Mouse (Mus musculus): ENCODE measurements around the gene Banp. TPM values are rescaled to one million over a fixed set of nuclear protein-coding genes. Genes with fewer than 3 reads are reported as not detected.
A peak's percentile ranks its signal among the peaks of the same experiment; 100 is the strongest.

The Banp gene
- polyA plus RNA-seq, 1 experiment: 28.3 TPM

DNA sequence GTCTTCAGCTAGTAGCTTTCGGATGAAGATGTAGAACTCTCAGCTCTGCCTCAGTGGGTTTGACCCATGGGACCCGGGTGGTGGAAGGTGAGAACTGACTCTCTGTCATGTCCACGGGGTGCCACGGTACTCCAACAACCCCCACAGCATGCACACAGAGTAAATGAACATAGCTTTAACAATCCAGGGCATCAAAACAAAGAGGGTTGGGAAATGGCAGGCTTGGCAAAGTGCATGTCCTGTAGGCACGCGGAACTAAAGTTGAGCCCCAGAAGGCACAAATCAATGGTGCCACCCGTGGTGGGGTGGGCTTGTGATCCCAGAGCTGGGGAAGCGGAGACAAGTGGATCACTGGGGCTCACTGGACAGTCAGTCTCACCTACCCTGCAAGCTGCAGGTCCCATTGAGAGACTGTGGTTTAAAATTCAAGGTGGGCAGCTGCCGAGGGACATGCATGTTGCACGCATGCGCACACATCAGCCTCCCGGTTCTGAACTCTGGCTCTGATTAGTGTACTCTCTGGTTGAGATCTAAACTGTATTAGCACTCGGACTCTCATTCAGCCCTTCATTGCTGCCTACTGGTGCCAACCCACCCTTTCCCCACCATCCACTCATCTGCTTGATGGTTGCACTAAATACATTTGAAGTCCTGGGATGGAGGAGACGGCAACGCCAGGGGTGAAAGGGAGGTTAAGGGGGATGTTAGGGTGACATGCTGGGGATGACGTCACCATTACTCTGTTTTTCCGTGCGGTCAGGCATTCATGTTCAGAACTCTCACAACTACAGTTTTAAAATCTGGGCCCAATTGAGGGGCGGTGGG, 1.0 kb upstream of the Banp start:
- no peak for DNase-seq (ENCODE audit: low read depth, low spot score)
- WGBS: 51% methylated on average over 19 of the region's 19 CpGs

DNA sequence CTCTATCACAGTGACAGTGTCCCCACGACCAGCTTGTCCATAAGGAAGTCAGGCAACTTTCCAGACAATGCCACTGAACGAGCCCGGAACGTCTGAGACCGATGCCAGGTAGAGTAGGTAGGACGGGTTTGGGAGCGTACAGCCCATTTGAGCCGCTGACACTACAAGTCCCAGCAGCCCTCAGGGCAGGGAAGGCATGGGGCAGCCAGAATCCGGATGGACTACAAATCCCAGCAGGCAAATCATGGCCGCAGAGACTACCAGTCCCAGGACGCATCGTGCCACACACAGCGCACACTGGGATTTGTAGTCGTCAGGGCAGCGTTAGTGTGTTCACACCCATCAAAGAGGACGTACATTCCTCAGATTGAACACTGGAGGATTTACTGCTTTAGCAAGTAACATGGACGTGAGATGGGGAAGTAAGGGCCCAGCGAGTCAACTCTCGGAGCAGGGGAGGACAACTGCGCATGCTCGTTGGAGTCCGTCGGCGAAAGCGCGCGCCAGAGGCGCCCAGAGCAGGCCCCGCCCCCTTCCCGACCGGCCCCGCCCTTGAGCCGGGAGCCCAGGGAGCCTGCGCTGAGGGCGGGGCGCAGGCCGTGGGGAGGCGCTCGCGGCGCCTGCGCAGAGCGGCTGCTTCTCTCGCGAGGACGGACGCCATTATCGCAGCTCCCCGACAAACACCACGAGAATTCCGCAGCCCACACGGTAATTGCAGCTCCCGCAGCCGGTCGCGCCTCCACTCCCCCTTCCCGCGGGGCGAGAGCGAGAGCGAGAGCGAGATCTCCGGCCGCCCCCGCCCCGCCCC, 595 bp downstream of the Banp start:
- under 1% methylated on average over 64 of the region's 66 CpGs for WGBS
- DNase-seq (ENCODE audit: low read depth, low spot score): peak; percentile 97

DNA sequence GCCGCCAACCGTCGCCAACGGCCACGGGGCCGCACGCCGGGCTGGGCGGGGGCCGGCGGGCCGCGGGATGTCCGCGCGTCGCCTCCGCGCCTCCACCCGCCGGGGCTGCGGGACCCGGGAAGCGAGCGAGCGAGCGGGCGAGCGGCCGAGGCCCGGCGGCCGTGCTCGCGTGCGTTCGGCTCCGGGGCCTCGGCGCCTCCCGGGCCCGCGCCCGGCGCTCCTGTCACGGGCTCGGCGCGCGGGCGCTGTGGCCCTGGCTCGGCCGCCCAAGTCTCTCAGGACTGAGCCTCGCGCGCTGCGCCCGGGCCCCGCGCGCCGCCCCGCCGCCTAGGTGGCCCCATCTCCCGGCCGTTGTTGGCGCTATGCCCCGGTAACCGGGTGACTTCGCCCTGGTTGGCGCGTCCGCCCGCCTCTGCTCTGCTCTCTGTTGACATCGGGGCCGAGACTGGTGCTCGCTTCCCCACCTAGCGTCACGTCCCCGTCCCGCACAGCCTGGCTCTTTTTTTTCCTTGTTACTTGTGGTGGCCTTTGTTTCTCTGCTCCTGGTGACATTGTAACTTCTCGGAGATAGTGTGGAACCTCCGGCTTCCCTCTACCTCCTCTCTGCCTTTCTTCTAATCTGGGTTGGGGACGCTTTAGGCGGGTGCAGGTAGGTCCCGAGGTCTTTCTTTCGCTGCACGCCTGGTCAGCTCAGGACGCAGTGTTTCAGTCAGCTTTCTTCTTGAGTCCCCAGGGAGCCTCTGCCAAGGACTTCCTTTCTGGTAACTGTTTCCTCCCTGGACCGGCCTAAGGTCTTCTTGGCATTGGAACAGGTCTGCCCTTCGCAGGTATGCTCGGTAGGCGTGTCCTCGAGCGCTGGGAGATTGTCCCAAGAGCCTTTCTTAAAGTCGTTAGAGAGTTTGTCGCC, 1.5 kb downstream of the Banp start:
- 1% methylated on average over 97 of the region's 97 CpGs for WGBS
- peak; percentile 44 for DNase-seq (ENCODE audit: low read depth, low spot score)

DNA sequence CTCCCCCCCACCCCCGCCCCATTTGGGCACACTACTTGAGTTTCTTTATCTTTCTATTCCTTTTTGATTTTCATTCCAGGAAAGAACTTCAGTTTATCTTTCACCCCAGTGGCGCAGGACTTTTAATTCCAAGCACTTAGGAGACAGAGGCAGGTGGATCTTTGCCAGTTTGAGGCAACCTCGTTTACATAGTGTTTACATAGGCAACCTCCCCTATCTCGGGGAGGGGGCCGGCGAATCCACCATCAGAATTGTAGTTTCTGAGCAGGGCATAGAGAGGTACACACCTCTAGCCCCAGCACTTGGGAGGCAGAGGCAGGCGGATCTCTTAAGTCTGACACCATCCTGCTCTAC, 2.1 kb downstream of the Banp start:
- WGBS: 13% methylated on average over 7 of the region's 7 CpGs
- no peak for DNase-seq (ENCODE audit: low read depth, low spot score)

DNA sequence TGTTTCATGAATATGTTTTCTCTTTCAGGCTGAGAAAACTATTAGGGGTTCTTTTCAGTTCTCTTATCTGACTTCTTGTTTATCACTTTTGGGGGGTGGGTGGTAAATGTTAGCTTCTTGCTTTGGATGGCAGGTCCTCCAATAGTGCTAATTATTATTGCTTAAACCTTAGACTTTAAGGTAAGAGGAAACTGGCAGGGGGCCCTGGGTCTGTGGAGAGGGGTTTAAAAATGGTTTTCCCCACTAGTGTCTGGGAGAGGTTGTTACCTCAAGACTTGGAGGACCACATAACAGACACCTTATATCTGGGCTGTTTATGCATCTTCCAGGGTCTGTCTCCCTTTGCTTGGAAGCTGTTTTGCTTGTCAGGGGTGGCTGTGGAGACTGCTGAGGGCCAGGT, 2.6 kb downstream of the Banp start:
- DNase-seq (ENCODE audit: low read depth, low spot score): no peak

DNA sequence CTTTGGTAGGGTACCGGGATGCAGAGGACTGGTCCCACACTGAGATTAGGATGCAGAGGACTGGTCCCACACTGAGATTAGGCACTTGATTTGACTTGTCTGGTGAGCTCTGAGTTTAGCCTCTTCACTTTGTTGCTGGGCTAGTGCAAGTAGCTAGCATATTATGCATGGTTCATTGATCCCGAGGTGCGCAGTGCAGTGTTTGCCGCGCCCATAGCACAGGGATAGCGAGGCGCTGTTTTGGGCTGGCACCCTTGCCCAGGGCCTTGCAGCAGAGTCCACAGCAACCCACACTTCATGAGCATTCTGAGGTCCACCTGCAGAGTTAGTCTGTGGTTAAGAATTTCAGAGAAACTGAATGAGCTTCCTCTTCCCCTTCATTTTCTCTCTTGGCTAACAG, 3.2 kb downstream of the Banp start:
- no peak for DNase-seq (ENCODE audit: low read depth, low spot score)
- 76% methylated on average over 7 of the region's 7 CpGs for WGBS

DNA sequence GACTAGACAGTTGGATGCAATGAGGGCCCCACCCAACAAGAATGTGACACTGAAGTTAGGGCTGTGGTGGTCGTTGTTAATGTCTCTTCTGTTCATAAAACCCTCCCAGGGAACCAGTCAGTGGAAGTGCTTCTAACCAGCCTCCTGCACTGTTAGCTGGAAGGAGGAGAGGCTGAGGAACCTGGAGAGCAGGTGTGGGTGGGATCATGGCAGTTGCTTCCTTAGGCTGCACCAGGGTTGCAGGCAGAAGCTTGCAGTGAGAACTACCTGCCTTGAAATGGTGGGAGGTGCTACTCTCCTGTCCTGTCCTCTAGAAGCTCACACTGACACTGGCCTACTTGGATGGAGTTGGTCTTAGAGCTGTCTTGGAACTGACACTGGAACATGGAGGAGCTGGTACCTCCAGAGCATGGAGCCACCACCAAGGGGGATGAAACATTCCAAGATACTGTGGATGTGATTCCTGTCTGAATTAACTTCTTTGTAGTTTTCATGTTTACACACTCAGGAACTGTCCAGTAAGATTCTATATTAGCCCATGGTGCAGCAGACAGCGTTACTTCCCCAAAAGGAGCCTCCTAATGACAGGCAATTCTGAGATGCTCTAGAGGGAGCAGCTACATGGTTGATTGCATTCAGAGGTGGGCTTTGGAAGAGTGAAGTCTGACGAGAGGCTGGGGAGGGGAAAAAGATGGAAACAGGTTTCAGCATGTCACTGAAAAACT, 4.4 kb downstream of the Banp start:
- DNase-seq (ENCODE audit: low read depth, low spot score): no peak
- WGBS: 49% methylated on average over 3 of the region's 3 CpGs

DNA sequence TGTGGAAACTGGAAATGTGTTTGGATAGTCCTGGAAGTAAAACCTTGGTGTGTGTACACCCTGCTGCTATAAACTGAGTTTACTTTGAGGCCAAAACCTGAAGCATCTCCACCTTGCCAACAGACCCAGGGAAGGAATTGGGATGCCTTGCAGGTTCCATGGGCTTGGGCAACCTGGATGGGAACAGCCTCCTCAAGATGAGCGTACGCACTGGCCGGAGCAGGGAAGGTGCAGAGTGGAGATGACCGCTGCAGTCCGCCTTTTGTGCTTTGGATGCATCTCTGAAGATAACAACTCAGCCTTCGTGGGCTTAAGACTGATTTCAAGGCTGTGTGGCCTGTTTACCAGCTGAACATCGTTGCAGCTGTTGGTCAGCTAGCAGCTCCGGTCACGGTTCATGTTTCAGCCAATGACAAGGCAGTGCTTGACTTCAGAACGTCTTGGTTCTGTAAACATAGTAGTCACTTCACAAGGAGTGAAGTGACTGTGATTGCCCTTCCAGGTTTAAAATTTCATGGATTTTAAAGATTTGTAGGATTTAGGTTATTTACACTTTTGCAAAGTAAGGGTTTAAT, 5.5 kb downstream of the Banp start:
- WGBS: 71% methylated on average over 10 of the region's 10 CpGs

DNA sequence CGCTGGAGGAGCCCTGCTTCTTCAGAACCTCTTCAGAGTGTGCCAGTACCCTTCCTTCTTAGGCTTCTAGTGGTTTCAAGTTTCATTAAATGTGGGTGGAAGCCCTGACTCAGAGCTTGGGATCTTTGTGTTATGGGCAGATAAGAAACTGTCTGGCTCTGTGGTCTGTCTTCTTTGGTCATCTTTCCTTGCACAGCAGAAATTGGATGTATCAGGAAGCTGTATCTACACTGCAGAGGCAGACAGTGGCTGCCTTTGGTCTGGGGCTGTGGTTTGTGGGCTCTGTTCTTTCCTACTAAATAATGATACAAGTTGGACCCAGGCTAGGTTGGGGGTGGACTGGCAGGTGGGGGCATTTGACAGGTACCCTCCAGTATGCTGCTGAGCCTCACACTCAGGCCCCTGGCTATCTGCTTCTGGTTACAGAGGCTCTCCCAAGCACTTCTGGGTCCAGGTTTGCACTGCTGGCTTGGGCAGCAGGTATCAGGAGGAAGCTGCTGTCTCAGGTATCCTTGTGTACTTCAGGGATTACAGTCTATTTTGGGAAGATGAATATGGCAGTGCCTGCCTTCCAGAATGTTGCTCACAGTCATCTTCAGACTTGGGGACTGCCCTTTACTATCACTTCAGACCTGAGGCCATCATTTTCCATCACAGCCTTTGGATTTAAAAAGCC, 6.4 kb downstream of the Banp start:
- no peak for DNase-seq (ENCODE audit: low read depth, low spot score)

More for the DNA sequence above, 5.5 kb downstream of the Banp start:
- DNase-seq (ENCODE audit: low read depth, low spot score): no peak

DNA sequence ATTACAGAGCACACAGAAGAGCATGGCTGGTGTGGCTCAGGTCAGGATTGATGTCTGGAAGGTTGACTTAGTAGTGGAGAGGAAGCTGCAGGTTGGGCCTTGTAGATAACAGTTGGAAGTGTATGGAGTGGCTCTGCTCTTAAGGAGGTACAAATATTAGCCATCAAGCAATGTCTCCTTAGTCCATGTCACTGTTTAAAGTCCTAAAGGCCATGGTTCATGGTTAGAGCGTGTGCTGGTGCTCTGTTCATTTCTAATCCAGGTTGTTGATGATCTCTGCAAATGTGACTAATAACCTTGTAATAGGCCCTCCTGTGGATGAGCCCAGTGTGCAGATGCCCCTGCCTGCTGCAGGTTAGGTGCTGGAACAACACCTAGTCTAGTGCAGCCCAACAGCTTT, 8.8 kb downstream of the Banp start:
- WGBS: 92% methylated on average over 1 of the region's 1 CpGs
- DNase-seq (ENCODE audit: low read depth, low spot score): no peak

More for the DNA sequence above, 6.4 kb downstream of the Banp start:
- 67% methylated on average over 1 of the region's 1 CpGs for WGBS

DNA sequence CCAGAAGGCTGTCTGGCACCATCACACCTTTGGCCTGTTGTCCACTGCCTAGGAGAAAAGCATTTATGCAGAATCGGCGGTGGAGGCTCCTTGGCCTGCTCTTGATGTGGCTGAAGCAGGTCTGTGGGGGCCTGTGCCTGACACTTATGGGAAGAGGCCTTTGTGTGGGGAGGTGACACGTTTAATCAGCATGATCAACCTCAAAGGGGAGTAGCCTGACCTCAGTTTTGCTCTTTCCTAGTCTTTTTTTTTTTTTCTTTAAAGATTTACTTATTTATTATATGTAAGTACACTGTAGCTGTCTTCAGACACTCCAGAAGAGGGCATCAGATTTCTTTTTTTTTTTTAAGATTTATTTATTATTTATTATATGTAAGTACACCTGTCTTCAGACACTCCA, 13.3 kb downstream of the Banp start:
- WGBS: 63% methylated on average over 3 of the region's 3 CpGs
- no peak for DNase-seq (ENCODE audit: low read depth, low spot score)

DNA sequence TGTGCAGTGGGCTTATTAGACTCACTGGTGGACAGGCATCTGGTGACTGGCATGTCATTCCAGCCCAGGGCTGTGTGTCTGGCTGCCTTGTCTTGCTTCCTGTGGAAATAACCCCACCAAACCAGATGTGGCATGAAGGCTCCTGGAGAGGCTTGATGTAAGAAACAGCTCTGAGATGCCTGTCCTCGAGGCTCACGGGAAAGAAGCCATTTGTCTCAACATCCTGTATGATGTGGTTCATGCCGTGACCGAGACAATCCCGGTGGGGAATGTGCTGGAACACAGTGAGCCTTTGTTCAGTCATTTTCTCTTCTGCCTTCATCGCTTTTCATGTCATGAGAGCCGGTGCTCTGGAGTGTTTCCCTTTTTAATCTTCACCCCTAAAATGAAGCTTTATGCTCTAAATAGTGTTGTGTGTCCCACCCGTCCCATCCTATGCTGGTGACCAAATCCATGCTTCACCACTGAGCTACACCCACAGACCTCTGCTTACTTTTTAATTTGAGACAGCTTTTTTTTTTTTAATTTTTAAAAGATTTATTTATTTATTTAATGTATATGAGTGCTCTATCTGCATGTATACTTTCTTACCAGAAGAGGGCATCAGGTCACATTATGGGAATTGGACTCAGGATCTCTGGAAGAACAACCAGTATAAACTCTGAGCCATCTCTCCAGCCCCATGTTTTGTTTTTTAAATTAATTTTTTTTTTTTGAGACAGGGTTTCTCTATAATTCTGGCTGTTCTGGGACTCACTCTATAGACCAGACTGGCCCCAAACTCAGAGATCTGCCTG, 15.4 kb downstream of the Banp start:
- DNase-seq (ENCODE audit: low read depth, low spot score): no peak
- WGBS: 86% methylated on average over 8 of the region's 8 CpGs

DNA sequence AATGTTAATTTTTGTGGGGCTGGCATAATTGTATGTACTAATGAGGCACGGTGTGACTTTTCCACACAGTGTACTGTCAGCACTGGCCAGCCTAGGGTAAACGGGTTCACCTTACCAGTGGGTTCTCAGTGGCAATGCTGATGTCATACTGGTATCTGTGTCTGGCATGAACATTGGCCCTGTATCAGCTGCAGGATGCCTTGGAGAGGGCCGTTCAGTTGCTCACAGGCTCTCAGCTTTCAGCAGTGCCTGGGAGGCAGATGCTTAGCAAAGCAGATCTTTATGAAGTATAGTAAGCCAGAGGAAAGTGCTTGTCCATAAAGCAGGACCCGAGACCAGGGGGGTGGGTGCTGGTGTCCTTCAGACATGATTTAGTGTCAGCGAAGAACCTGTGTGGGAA, 16.6 kb downstream of the Banp start:
- 74% methylated on average over 5 of the region's 5 CpGs for WGBS

DNA sequence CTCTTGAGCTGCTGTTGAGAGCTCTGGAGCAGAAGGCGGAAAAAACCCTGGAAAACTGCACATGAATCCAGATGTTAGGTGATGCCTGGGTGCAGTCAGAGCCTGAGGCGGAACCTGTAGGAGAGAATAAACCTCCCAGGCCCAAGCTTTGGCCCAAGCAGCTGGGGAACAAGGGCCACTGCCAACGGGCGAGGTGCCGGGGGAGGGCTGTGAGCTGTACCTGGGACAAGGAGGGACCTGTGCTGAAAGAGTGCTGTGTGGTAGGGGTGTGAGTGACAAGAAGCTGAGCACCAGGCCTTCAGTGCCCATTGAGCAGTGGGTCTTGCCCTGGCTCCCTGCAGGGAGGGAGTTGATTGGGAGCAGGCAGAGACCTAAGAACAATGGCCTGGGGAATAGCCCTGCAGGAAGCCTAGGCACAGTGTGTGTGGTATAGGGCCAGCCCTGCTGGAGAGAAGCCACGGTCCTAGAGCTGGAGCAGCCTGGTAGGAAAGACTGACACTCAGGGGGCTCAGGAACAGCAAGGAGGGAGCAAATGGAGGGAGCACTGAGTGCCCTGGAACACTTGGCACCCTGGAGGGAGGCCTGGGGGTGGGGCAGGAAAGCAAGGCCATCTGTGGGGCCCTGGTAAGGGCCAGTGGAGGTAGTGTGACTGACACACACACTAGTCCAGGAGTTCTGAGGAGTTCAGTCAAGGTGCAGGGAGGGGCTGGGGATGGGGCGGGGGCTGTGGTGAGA, 17.3 kb downstream of the Banp start:
- DNase-seq (ENCODE audit: low read depth, low spot score): no peak

More for the DNA sequence above, 16.6 kb downstream of the Banp start:
- DNase-seq (ENCODE audit: low read depth, low spot score): no peak

DNA sequence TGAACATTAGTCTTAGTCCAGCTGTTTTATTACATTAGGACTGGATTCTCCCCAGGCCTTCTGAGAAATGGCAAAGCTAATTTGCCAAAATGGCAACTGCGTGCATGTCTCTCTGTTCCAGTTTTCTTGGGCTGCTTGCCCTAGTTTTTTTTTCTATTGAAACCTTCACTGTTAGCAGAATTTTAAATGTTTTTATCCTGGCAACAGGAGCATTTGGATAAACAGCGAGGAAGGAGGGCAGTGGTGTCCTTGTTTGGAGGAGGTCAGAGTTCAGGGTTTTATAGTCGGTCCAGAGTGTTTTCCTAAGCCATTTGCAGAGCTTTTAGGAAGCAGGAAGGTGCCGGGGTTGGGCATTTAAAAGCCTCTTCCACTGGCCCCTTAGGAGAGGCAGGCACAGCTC, 18.4 kb downstream of the Banp start:
- DNase-seq (ENCODE audit: low read depth, low spot score): no peak
- WGBS: 23% methylated on average over 4 of the region's 4 CpGs

More for the DNA sequence above, 17.3 kb downstream of the Banp start:
- WGBS: 61% methylated on average over 7 of the region's 7 CpGs

DNA sequence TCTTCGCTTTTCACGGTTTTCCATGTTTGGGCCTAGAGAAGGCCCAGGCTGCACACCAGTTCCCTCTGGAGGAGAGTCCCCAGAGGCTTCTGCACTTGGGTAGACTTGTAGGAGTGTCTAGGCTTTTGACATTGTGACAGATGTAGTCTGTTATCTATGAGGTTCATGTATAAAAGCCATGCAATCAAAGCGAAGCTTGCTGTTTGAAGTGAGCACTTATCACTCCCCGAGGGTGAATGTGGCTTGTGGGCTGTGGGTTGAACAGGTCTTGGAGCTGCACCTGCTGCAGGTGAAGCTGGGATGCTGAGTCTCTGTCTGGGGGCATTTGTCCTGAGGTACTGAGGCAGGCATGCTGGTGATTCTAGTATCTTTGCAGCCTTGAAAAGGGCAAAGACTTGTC, 19.0 kb downstream of the Banp start:
- WGBS: 62% methylated on average over 4 of the region's 4 CpGs
- no peak for DNase-seq (ENCODE audit: low read depth, low spot score)

DNA sequence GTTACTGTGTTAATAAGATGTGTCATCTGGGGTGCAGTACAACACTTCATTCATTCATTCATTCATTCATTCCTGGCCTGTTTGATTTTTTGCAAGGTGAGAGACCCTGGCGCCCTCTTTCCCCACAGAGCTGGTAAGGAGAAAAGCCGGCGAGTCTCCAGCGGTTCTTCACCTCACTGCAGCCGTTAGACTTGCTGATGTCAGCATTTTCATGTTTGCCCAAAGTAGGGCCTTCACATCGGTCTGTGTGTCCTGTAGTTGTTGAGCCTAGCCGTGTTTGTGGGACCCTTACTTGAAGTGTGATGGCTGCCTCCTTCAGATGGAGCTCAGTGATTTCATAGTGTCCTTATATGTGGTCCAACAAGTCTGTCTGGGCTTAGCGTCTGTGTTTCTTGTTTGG, 20.7 kb downstream of the Banp start:
- no peak for DNase-seq (ENCODE audit: low read depth, low spot score)
- WGBS: 87% methylated on average over 8 of the region's 8 CpGs
